Mouse (Mus musculus): Measurements from ENCODE around the gene Tmem151b.
A peak's percentile ranks its signal among the peaks of the same experiment; 100 is the strongest.

Tmem151b gene

DNA sequence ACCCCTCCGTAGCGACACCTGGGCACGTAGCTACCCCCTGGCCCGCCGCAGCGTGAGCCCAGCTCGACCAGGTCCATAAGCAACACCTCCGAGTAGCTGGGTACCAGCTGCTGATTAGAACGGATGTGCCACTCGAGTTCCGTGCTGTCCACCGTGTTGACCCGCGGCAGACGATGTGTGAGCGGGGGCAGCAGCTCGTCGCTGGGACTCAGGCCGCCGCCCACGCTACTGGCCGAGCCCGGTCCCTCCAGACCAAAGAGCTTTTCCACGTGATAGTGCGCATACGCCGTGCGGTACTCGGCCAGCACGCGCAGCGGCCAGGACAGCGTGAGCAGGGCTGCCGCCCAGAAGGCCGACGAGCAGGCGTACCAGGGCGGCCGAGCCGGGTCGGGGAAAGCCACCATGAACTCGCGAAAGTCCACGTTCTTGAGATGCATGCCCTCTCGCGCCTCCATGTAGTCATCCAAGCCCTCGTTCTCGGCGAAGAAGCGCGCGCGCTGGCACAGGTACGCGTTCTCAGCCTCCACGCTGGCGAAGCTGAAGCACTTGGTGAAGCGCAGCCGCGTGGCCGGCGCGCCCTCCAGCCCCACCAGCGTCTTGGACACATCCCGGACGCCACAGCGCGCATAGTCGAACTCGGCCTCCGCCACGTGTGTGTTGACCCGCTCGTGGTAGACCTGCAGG, 4.1 kb downstream of the Tmem151b start:
- no peak for DNase-seq (ENCODE audit: low spot score)

DNA sequence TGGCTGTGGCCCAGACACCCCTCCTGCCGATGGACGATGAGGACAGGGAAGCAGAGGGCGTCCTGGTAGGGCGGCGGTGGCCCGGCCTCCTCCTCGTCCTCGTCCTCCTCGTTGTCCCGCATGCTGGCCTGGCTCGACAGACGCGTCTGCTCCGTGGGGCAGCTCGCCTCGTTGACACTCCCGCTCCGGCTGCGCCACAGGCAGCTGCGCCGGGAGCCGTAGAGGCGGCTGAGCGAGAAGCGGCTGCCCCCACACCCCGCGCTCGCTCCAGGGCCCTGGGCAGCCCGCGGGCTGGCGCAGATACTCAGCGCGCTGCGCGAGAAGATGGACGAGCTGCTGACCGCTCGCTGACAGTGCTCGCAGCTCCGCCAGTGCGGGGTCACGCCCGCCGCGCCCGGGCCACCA, 4.6 kb downstream of the Tmem151b start:
- DNase-seq (ENCODE audit: low spot score): no peak

DNA sequence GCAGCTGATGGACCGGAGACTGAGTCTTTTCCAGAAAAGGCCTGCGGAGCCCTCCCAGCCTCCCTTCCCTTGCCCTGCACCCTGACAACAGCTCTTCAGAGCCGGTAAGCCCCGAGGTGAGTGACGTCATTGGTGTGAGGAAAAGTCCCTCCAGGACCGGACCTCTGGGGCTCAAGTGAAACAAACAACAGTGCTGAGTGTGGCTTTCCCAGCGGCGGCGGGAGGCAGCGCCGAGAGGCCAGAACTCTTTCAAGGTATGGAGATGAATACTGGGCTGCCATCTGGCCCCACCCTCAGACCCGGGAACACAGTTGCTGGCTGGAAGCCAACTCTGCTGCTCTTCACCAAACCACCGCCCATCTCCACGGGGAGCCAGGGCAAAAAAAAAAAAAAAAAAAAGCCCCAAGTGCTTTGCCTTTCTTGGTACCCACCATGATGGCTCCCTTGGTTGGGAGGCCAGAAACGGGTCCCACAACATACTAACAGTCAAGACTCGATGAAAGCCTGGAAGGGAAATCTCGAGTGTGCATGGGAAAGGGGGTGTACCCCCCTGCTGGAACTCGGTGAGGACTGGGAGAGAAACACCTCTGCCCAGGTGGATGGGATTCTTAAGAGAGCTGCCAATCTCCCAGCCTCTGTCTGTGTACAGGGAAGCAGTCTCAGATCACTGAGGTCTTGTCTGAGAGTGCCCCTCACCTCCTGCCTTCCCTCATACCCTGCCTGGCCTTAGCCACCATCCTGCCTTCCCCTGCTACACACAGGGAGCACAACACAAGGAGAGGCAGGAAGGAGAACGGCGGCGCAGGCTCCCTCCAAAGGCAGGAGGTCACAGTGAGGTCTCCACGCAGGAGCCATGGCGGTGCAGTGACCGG, 5.2 kb downstream of the Tmem151b start:
- DNase-seq (ENCODE audit: low spot score): no peak

DNA sequence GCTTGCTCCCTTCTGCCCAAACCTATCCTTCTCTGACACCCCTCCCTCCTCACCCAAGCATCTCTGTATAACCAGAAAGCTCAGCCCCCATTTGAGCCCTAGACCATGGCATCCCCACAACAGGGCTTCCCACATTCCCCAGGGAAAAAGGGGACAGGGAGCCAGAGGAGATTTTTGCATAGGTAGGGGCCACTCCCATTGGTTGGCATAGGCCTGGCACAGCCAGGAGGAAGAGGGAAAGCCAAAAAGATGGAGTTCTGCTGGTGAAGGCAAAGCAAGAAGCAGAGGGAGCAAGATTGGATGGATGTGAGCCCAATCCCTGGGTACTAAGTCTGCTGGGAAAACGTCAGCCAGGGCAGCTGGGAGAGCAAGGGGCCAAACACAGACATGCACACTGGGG, 6.4 kb downstream of the Tmem151b start:
- DNase-seq (ENCODE audit: low spot score): no peak

DNA sequence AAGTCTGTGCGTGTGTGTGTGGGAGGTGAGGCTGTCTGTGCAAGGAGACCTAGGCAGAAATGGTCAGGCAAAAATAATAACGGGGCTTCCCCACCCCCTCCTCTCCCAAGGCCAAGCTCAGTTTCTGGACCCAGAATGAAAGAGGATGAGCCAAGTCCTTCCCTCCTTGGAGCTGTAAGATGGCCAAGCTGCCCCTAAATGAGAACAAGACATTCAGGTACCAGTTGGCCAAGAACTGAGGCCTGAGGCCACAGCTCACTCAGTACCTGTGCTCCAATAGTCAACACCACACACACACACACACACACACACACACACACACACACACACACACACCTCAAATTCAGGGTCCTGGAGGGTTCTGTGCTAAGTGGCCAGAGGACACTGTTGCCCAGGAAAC, 6.8 kb downstream of the Tmem151b start:
- no peak for DNase-seq (ENCODE audit: low spot score)

DNA sequence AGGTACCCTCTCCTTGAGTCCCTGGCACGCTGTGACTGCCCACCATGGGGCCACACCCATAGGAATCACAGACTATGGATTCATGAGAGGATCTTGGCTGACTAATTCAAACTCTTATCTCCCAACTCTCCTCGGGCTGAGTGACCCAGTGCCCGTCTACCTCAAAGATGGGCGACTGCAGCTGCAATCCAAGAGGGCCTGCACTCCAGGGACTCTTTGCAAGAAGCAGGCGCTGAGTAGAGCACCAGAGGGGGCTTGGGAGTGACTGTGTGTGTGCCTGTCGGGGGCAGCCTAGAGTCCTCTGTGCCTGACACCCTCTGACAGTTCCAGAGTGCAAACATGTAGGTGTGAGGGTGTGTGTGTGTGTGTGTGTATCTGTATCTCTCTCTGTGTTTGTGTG, 7.3 kb downstream of the Tmem151b start:
- no peak for DNase-seq (ENCODE audit: low spot score)

DNA sequence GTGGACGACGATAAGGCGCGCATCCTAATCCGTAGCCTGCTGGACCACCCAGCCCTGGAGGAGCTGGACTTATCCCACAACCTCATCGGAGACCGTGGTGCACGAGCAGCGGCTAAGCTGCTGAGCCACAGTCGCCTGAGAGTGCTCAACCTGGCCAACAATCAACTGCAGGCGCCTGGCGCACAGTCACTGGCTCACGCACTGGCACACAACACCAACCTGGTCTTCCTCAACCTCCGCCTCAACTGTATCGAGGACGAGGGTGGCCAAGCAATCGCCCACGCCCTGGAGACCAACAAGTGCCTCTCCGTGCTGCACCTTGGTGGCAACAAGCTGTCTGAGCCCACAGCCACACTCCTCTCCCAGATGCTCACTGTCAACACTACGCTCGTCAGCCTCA, 9.8 kb downstream of the Tmem151b start:
- no peak for DNase-seq (ENCODE audit: low spot score)

DNA sequence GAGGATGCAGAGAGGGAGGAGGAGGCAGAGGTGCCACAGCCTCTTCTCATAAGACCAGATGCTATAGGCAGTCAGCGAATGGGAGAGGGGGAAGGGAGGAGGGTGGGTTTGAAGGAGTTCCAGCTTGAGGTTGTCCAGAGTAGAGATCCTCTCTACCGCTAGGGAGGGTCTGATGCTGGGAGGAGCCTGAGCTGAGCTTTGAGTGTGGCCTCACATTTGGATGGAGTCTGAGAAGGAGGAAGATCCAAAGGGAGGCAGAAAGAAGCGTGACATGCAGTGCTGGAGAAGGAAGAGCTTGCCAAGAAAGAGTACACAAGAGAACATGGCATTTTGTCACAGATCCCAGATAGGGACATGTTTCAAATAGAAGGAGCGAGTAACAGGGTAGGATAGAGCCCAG, 11.1 kb downstream of the Tmem151b start:
- DNase-seq (ENCODE audit: low spot score): no peak

DNA sequence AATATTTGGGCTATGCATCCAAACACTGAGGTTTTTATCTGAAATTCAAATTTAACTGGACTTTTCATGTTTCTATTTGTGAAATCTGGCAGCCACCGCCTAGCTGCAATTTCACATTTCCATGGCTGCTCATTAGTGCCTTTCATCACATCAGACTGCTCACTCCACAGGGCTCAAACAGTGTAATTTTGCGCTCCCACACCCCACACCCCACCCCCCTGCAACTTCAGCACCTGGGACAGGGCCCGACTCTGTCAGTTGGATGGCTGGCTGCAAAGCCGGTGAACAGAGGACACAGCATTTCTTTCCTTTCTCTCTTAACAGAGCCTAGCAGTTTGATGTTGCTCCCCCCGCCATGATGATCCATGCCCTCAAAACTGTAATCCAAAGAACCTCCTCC, 13.2 kb downstream of the Tmem151b start:
- peak; percentile 35 for DNase-seq (ENCODE audit: low spot score)

DNA sequence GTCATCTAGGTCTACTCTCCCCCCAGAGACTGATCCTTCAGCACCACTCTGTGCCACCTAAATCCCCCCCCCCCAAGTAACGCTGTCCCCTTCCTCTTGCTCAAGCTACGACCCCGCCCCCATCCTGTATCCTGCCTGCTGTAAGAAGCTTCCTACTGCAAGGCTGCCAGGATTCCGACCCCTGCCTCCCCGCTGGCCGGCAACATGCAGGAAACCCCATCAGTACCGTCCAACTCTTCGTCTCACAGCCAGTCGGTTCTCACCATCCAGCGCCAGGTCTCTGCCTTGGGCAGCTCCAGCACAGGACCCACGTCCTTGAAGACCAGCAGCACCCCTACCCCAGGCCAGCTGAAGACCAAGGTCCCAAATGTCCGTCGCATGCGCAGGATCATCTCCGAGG, 16.6 kb downstream of the Tmem151b start:
- no peak for DNase-seq (ENCODE audit: low spot score)

DNA sequence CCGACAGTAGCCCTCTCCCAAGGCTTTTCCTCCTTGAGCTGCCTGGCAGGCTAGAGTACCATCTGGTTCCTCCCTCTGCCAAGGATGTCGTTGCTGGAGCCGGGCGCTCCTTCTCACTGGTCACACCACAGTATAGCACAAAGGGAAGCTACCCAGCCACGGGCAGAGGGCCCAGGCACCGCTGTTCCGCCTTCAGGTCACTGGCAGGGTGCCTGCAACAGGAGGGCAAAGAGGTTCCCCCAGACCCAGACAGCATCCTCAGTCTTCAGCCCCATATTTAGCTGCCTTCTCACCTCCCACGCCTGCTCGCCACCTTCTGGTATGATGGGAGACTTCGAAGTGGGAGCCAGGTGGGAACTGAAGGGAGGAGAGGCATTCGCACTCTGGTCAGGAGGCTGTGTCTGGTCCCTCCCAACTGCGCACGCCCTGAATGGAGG, 19.1 kb downstream of the Tmem151b start:
- DNase-seq (ENCODE audit: low spot score): no peak

DNA sequence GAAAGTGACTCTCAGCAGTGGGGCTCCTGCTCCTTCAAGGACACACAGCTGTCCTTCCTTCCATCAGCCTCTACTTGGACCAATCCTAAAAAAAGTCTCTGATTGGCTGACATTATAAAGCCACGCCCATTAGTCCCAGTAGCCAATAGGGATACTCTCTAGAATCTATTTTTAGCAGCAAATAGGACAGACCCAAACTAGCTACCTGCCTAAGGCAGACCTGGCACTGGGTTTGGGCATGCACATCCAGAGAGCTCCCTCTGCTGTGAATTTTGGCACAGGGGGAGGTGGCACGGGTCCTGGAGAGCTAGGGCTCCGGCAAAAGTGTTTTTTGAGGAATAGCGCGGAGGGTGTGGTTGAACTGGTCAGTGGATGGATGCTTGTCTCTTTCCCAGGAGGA, 22.9 kb downstream of the Tmem151b start:
- no peak for DNase-seq (ENCODE audit: low spot score)

DNA sequence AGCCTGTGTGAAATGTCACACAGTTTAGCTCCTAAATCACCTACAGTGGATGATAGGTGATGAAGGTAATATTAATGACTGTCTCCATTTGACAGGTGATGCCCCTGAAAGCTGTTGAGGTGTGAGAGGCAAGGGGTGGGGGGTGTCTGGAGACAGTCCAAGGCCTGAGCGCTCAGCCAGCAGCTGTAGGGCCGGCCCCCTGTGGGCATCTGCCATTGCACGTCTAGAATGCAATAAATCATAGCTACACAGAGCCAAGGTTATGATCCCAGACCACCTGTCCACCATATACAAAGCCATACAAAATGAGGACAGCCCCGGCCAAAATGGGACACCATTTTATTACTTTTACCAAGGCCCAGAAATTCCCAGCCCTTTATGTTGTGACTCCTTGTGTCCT, 24.5 kb downstream of the Tmem151b start:
- DNase-seq (ENCODE audit: low spot score): no peak

DNA sequence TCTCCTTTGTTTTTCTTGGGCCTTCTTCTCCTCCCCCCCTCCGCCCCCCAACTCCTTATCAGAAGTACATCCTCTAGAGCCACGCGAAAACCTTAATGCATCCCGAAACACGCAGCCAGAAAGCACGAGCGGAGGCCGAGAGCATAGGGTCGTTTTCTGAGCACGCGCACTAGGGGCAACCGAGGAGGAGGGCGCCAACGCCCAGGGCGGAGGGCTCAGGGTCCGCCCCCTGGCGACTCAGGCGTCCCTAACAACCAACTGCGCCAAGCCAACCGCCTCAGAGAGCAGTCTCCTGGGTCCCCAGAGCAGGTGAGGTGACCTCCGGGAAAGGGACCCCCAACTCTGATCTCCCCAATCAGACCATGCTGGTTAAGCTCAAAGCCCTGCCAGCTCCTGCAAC, 26.2 kb downstream of the Tmem151b start, which contains the start of gene Tcte1:
Gene Tcte1 (plus strand): TSS at position 172 of the 400 bp plus-strand sequence.
- DNase-seq (ENCODE audit: low spot score): no peak

DNA sequence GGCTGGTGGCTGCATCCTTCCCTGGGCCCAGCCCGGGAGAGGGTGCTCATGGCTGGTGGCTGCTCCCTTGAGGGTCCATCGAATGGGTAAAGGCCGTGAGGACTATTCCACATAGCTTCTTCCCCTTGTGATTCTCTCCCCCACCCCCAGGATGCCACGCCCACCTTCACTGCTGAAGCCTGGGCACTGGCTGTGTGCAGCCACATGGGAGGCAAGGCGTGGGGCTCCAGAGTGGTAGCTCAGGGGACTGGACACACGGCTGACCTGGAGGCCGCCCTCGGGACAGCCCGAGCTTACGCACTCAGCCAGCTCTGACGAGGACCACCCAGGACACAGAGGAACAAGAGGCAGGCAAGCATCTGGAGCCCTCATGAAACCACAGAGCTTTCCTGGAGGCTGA, 29.3 kb downstream of the Tmem151b start:
- no peak for DNase-seq (ENCODE audit: low spot score)

DNA sequence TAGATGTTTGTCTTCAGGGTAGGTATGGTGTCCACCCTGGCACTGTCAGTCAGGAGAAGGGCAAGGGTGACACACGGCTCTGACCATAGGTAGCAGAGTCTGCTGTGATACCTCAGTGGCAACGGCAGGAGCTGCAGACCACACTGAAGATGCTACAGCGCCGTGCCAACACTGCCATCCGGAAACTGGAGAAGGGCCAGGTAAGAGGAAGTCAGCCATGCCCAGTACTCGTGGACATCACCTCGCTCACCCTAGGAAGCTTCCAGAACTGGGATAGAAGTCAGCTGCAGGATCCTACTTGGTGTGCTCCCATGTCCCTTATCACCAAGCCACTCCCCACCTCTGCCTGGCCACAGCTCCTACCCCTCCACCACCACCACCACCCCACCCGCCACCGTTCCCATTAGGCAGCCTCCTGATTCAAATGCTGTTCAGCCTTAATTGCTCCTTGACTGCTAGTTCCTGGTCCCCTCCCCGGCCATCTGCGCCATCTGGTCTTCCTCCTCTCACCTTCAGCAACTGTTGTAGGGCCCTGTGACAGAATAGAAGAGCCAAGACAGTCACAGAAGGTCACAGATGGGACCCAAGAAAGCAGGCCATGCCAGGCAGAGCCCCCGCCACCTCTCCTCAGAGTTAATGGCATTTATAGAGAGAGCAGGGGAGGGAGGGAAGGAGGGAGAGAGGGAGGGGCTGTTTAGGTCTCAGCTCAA, 30.6 kb downstream of the Tmem151b start:
- no peak for DNase-seq (ENCODE audit: low spot score)

DNA sequence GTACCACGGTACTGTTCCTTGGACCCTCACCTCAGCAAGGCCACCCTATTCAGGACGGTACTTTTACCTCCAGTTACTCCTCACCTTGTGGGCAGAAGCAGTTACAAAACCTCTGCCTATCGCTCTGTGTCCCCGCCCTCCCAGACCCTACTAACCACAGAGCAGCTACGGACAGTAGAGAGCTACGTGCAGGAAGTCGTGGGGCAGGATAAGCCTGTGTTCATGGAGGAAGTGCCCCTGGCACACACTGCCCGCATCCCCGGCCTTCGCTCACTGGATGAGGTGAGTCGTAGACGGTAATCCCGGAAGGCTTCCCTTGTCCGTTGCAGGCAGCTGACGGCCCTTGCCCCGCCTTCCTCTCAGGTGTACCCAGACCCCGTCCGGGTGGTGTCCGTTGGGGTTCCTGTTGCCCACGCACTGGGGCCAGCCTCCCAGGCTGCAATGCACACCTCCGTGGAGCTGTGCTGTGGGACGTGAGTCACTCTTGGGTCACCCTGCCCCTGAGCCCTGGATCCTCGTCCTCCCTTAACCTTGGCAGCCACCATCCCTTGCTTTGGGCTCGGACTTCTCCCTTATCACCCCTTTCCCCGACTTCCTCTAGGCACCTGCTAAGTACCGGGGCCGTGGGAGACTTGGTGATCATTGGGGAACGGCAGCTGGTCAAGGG, 31.8 kb downstream of the Tmem151b start:
- no peak for DNase-seq (ENCODE audit: low spot score)

DNA sequence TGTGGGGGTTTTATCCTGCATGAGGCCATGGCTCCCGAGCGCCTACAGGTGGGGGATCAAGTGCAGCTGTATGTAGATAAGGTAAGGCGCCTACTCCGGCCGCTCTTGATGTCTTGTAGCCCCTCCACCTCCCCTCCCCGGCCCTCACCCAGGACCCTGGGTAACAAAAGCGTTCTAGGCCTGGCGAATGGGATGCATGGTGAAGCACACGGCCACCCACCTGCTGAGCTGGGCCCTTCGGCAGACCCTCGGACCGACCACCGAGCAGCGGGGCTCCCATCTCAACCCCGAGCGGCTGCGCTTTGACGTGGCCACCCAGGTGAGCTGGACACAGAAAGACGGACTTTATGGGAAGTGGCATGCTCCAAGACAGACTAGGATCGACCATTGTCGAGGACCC, 32.3 kb downstream of the Tmem151b start:
- no peak for DNase-seq (ENCODE audit: low spot score)

DNA sequence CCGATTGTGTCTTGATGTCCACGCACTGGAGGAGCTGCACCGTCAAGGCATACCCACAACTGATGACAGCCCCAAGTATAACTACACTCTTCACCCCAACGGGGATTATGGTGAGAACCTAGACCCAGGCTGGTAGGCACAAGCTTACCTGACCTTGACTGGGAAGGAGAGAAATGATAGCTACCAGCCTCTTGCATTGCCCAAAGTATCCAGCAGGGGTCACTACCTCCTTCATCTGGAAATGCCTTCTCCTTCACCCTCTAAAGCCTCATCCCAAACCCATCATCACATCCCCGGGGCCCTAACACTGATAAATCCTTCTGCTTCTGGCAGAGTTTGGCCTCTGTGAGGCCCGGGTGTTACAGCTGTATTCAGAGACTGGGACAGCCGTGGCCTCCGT, 33.0 kb downstream of the Tmem151b start:
- DNase-seq (ENCODE audit: low spot score): peak; percentile 74

DNA sequence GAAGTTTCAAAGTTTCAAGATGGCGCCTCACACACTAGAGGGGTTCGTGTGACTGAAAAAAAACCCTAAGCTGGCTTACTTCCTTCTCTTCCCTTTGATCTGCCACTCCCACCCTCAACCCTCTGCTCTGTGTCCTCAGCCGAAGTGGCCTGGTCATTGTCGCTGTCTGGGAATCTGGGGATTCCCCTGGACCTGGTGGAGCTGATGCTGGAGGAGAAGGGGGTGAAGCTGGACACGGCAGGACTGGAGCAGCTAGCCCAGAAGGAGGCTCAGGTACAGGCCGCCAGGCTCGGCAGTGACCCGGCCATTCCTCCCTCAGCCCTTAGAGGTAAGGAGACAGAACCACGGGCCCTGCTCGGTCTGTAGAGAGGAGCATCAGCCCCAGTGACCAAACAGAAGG, 33.7 kb downstream of the Tmem151b start:
- no peak for DNase-seq (ENCODE audit: low spot score)

DNA sequence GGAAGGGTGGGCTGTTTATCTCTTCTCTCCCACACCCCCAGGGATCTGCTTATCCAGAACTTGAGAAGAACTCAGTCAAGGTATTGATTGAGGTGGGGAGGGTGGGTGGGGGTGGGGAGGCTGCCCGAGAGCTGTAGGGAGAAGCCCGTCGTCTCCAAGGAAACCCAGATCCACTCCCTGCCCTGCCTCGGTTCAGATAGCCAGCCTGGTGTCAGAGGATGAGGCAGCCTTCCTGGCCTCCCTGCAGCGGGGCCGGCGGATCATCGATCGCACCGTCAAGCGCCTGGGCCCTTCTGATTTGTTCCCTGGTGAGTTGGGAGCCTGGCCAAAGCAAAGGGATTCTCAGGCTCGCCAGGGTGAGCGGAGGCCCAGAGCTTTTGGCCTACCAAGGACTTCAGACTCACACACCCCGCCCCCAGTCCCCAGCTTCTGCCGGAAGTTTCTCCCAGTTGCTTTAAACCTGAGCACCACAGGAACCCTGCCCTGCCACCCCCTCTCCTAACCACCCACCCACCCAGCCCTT, 34.2 kb downstream of the Tmem151b start:
- no peak for DNase-seq (ENCODE audit: low spot score)

DNA sequence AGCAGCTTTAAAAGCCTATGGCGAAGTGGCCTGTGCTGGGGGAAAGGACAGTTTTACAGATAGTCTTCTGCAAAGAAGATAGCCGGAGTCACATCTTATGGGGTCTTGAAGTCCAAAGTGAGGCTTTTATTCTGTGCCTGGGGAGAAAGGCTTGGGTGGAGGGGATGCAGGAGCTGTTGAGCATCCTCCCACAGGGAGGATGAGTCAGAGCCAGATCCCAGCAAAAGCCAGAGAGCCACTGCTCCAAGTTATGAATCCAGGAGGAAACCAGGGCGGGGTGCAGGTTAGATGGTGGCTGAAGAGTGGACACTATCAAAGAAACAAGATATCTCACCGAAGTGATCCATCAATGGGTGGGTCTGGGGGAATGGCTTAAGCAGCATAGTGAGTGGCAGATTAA, 37.7 kb downstream of the Tmem151b start:
- DNase-seq (ENCODE audit: low spot score): no peak

Measured in adipocyte (in vitro differentiated cells).